Mouse (Mus musculus): ENCODE data around the gene Polr2i.
A peak's percentile ranks its signal among the peaks of the same experiment; 100 is the strongest.
"Not testable (repeated sequence)": the region's sequence is repeated elsewhere in the genome, so short reads cannot be mapped to it uniquely, and the experiment has no call there.

The Polr2i gene

DNA sequence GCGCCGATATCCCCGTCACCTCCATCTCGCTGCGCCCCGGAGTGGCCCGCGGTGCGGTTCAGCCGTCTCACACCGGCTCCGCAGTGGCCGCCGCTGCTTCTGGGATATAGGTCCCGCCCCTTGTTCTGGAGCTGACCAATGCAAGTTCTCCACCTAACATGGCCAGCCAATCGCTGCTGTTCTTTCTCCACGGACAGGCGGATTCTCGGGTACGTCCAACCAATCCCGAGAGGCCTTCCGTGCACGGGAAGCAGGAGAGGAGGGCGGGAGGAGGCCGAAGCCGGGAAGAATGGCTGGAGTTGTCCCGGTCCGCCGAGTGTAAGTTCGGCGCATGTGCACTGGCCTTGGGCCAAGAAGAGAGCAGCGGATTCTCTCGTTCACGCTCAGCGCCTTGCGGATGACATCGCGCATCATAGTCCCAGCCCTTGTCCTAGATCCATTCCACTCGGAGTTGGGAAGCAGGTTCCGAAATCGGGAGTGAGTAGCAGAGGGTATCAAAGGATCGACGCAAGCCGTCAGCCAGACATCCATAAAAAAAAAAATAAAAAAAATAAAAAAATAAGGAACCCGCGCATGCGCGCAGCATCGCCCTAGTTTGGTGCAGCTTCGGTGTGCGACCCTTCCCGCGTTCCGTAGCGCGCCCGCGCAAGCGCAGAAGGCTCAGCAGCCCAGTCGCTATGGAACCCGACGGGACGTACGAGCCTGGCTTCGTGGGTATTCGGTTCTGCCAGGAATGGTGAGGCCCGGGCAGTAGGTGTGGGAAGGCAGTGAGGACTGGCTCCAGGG is at the start of gene Polr2i, which contains the start of gene Tbcb:
Gene Polr2i, plus strand, starts transcription at position 280 of the 786 bp plus-strand sequence.
Gene Tbcb, minus strand, starts transcription at position 604 of the 786 bp plus-strand sequence.
- DNase-seq (ENCODE audit: low spot score), result peak; percentile 99

GRCm38 (mm10) chr7:30183189-30183588 is 48.6 kb upstream of the Polr2i start:
- not testable (repeated sequence) for DNase-seq (ENCODE audit: low spot score)

DNA sequence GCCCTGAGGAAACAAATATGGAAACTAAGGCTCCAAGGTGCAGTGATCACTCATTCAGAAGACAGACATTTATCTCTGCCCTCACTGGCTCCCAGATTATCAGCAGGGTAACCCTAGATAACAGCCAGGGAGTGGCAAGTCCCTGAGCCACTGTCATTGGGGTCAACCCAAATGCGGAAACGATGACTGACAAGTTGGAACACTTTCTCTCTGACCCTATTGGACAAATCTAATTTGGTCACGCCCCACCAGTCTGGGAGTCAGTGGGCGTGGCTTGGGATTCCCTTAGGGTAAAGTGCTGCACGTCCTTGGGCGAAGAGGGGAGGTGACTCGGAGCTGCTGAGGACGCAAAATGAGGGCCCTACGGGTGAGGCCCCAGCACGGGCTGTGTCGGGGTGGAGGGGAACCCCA is 47.9 kb upstream of the Polr2i start, which contains the start of gene Cox7a1:
Gene Cox7a1, plus strand, starts transcription at position 266 of the 411 bp plus-strand sequence.
- peak; percentile 72 for DNase-seq (ENCODE audit: low spot score)

DNA sequence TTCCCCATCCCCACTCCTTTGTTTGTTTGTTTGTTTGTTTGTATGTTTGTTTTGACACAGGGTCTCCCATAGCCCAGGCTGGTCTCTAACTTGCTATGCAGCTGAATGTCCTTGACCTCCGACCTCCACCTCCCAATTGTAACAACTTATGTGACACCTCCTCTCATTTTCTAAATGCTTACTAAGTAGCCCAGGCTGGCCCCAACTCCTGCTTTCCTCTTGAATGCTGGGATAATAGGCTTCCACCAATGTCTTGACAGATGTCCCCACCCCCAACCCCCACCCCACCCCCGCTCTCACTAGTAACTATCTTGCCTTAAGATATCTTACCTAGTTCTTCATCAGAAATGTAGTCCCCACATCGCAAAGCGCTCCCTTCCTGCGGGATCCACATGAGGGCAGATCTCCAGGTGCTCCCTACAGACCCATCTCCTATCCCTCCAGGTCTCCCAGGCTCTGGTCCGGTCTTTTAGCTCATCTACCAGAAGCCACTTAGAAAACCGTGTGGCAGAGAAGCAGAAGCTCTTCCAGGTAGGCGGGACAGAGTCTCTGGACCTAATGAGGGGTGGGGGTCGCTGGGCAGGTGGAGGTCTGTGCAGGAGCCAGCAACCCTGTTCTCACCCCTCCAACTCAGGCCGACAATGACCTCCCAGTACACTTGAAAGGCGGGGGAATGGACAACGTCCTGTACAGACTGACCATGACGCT is 47.0 kb upstream of the Polr2i start:
- no peak for DNase-seq (ENCODE audit: low spot score)

DNA sequence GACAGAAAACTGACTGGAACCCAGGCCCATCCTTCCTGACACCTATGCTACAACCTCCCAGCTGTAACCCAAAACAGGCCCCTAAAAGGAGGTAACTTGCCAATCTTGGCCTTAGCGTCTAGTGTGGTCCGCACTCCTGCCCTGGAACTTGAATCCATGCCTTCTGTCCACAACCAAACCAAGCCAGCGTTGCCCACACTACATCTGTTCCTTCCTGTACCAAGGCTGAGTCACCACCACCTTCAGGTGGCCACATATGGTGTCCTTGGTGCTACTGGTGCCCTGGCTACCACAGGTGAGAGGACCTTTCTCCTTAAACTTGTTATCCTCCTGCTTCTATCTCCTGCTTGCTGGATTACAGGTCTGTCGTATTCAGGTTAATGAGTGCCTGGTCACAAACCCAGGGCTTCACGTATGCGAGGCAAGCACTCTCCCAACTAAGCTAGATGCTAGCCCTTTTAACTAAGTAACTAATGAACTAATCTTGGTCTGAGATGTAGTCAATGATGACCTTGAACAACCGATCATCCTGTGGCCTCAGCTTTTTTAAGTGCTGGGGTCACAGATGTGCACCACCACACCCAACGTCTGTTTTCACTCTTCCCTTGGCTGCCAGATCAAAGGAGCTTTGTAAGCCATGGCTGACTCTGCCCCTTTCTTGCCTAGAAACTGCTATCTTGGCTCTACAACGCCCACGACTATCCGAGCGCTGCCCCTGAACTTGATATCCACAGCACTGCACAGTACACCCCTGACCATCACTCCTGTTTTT is 43.2 kb upstream of the Polr2i start:
- no peak for DNase-seq (ENCODE audit: low spot score)

DNA sequence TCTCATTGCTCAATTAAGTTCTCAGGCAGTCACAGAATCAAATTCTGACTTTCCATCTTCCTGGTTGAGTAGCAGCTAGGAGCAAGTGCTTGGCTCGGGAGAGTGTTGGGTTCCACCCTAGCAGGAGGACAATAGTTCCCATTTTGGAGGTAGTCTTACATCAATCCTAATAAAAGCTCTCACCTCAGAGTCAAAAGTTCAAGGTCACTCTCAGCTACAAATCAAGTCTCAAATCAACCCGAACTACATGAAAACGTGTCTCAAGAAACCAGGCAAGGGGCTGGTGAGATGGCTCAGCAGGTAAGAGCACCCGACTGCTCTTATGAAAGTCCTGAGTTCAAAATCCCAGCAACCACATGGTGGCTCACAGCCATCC is 42.6 kb upstream of the Polr2i start:
- DNase-seq (ENCODE audit: low spot score), result no peak

DNA sequence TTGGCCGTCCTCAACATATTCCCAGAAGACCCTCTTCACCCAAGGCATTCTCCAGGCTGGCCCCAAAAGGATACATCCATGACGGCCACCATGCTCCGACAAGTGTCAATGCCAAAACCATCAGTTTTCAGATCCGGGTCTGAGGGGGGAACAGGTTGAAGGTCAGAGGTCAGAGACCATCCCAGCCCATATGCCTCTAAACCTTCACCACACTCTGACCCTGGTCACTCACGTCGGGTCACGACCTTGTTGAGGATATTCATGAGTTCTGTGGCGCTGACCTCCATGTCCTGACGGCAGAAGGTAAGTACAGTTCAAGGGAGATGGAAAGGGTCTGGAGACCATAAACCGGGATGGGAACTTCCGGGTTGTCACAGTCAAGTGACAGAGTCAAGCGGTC is 39.7 kb upstream of the Polr2i start:
- no peak for DNase-seq (ENCODE audit: low spot score)

DNA sequence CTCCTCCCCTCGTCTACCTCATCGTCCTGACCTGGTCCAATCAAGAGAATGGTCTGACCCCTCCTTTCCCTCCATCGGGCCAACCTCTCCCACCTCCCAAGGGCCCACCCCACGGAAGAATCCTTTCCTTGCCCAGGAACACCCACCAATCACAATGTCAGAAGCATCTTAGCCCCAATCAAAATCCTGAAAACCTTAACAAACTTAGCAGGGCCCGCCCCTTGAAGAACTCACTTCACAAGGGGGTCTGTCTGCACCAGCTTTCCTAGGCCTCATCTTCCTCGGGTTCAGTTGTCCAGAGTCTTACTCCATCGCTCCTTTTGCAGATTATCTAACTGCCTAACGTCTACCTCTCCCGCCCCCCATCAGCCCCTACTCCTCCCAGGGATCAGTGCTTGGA is 38.7 kb upstream of the Polr2i start:
- DNase-seq (ENCODE audit: low spot score), result no peak

DNA sequence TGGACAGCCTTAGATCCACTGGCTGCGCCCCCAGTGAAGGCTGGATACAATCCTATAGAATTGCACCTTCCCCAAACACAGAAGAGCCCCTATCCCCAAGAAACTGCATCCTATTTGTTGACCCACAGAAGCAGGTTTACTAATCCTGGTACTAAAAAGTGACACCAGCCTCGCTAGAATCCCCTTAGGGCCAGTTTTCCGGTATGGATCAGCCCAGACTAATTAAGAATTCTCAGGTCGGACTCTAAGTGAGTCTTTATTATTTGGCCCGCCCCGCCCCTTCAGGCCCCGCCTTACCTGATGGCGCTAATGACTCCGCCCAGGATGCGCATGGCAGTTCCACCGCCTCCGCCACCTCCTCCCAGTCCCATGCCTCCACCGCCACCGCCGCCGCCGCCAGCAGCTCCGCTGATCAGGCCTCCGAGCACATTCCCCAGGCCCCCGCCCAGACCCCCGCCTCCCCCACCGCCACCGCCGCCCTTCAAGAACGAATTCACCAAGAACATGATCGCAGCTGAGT is 38.1 kb upstream of the Polr2i start:
- DNase-seq (ENCODE audit: low spot score), result peak; percentile 82

DNA sequence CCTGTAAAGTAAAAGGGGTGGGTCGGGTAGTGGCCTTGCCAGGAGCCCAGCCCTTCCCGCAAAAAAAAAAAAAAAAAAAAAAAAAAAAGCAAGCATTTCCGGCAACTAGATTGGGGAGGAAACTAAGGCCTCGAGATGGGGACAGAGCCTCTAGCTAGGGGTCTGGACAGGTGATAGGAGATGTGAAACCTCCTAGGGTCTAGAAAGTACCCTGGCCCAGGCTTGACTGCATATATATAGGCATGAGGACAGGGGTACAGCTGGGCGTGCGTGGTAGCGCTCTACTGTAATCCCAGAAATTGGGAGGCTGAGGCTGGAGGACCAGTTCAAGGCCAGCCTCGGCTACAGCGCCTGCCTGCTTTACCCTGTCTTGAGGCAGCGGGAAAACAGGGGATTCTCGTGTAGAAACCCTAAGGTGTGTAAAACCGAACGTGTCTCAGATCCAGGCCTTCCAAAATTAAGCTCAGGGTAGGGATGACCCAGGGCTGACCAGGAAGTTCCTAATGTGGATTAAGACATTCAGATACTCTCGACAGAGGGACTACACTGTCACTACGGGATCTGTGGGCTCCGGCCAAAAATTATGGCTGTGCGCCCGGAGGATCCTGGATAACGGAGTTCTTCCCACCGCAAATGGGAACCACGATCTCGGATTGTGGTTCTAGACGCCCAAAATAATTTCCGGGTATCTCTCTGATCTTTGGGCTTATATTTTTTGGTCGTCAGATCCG is 37.5 kb upstream of the Polr2i start:
- peak; percentile 46 for DNase-seq (ENCODE audit: low spot score)

- DNase-seq (ENCODE audit: low spot score), result peak; percentile 94
Measured at GRCm38 (mm10) chr7:30194884-30195283, 36.9 kb upstream of the Polr2i start.

- no peak for DNase-seq (ENCODE audit: low spot score)
Measured at GRCm38 (mm10) chr7:30195461-30195860, 36.3 kb upstream of the Polr2i start.

GRCm38 (mm10) chr7:30196171-30196570 is 35.6 kb upstream of the Polr2i start:
- no peak for DNase-seq (ENCODE audit: low spot score)

GRCm38 (mm10) chr7:30197592-30198129 is 34.1 kb upstream of the Polr2i start:
- no peak for DNase-seq (ENCODE audit: low spot score)

DNA sequence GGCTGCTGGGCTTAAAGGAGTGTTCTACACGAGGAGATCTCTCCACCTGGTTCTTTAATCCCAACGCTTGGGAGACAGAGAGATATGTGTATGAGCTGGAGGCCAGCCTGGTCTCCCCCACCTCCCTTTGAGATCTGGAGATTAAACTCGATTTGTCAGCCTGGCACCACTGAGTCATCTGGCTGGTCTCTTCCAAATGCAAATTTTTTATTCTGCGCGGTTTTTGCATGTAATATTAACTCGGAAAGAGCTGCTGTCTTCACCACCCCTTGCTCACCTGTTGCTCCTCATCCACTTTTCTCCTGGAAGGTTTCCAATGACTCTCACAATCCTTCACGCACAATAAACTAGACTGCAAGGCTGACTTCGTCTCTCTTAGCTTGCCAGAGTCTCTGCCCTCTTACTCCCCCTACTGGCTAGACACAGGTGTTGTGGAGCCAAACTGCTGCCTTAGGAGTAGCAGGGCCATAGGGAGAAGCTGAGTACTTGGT is 33.2 kb upstream of the Polr2i start, which contains the start of gene Capns1:
Gene Capns1, minus strand, starts transcription at position 331 of the 491 bp plus-strand sequence.
- peak; percentile 57 for DNase-seq (ENCODE audit: low spot score)

GRCm38 (mm10) chr7:30199498-30200139 is 32.1 kb upstream of the Polr2i start:
- no peak for DNase-seq (ENCODE audit: low spot score)

GRCm38 (mm10) chr7:30200200-30200599 is 31.5 kb upstream of the Polr2i start:
- no peak for DNase-seq (ENCODE audit: low spot score)

DNA sequence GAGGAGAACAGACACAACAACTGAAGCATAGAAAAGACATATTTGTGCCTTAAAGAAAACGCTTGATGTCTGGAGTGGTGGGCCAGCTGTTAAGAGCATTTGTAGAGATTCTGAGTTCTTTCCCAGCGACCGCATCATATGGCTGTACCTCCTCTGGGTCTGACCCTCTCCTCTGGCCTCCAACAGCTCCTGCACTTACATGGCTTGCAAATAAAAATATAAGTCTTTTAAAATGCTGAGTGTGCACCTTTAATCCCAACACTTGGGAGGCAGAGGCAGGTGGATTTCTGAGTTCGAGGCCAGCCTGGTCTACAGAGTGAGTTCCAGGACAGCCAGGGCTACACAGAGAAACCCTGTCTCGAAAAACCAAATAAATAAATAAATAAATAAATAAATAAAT is 31.1 kb upstream of the Polr2i start:
- DNase-seq (ENCODE audit: low spot score), result not testable (repeated sequence)

GRCm38 (mm10) chr7:30202895-30203690 is 28.7 kb upstream of the Polr2i start:
- no peak for DNase-seq (ENCODE audit: low spot score)

DNA sequence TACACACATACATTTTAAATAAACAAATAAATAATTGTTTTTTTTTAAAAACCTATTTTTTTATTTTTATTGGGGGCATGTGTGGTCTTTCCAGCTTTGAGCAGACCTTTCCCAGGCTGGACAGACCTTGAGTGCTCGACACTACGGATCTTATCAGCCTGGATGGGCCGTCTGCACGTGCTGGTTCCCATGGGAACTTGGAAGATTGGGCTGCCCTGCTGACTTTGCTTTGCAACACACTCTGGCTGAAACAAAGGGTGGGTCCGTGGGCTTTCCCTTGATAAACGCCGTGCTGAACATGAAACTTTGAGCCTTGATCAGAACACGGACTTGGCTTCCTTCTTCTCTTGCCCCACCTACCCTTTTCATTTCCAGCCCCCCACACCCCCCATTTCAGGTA is 27.4 kb upstream of the Polr2i start:
- no peak for DNase-seq (ENCODE audit: low spot score)
